Mouse (Mus musculus) heart, postnatal 10 days (tissue): ENCODE data around the gene H2-M5. TPM values are rescaled to one million over a fixed set of nuclear protein-coding genes. Genes with fewer than 3 reads are reported as not detected.

ENCODE experiments used
- DNase-seq, 2 experiments: peaks; one replicate each; pipeline ENCODE4 v3.0.0; 2021
- intact Hi-C: fragments of 180-260 bp; cut with DNase I; formaldehyde crosslinking; loops from one replicate; pipeline ENCODE4 v1.15.1; 2025
- total RNA-seq, 2 experiments: library from RNA; stranded (reverse); gene quantifications; 2 replicates each; pipeline ENCODE4 v1.2.3; 2021

H2-M5 gene
- total RNA-seq, 2 experiments from 2014 or later: 0.26 TPM; not detected in 1

DNA sequence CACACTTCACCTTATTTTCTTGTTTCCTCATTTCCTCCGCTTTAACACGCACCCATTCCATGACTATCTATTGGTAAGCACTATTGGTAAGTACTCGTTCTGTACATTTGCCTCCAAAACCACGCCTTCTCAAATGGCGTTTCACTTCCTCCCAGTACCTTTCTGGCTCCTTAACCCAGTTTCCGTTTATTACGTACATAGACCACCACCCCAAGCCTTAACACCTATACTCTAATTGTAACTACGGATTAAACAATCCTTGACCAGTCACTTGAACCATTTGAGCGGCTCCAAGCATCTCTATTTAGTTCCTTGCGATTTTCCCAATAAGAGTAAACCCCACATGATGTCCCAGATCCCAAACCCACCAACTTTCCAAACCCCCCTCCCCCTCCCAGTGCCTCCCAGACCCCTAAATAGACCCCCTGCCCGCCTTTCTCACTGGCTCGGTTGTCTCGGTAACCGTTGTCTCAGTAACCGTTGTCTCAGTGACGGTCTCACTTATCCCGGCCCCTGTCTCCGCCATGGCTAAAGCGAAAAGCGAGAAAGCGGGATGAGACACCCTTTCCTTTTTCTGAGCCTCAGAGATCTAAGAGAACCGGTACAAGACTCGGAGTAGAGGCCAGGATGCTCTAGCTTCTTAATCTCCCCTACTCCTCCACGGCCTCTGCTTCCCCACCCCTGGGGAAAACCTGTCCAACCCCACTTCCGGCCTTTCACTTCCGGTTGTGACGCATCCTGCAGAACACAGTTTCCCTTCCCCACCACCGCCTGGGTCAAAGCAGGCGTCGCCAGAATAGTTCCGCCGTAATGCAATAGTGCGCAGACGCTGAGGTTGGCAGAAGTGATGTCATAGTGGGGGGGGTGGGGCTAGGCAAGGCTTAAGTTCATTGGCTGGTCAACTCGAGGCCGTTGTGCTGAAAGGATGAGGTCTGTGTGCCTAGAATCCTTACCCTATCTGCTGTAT lies 38.1 kb downstream of the H2-M5 start, which contains the start of gene Ppp1r11:
Ppp1r11 (minus strand) TSS at position 761 of the 967 bp plus-strand sequence.
- intact Hi-C loops: no loop called here
- DNase-seq: peak; percentile 97

DNA sequence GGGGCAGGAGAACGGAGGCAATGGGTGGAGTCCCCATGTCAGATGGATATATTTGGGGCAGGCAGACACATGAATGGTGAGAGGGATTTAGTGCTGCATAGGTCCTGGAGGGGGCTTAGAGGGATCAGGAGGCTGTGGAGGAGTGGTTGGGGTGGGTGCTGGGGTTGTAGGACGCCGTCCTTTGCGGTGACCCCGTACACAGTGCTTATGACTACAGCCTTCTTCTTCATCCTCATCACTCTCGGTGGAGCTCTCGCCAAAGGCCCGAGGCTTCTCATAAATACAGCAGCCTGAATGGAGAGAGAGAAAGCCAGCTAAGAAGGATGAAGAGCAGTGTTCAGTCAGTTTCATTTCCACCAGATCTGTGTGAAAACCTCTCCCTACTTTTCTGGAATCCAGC lies 40.1 kb downstream of the H2-M5 start:
- no peak for DNase-seq
- intact Hi-C loops: loop anchor here (5.0 kb wide), 1 partner anchor 48 kb away; no protein-coding TSS in a partner anchor

DNA sequence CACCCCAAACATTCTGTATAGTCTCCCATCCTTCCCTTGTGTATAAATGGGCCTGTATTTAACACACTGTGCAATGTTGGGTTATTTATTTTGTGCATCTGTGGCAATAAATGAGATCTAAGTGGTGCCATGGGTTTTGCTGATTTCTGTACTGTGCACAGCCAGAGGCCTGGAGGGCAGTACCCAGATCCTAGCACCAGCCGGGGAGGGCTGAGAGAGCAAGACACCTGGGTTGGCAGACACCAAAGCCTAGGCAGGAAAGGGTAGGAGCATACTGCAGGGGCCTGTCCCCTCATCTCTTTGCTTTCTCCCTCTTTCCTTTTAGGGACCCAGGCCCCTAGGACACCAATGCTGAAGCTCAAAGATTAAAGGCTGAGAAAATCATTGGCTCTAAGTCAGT lies 41.1 kb downstream of the H2-M5 start:
- no peak for DNase-seq
- intact Hi-C loops: loop anchor here (5.0 kb wide), 1 partner anchor 49 kb away; no protein-coding TSS in a partner anchor

DNA sequence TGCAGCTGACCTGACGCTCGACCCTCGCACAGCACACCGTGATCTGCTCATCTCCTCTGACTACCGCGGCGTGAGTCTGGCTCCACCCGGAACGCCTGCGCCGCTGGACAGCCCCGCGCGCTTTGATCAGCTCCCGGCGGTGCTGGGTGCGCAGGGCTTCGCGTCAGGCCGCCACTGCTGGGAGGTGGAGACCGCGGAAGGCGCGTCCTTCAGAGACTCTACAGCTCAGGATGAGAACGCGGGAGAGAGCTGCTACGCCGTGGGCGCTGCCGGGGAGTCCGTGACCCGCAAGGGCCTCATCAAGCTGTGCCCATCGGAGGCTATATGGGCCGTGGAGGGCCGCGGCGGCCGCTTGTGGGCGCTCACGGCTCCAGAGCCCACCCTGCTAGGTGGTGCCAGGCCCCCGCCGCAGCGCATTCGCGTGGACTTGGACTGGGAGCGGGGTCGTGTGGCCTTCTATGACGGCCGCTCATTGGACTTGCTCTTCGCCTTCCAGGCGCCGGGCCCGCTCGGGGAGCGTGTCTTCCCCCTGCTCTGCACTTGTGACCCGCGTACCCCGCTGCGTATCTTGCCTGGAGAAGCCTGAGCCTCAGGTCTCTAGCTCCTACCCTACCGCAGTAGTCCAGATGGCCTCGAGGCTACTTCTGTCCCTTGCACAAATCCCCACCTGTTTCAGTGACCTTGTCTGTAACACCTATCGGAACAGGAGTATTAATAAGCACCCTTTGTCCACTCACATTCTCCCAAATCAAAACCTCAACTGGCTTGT lies 42.1 kb downstream of the H2-M5 start:
- intact Hi-C loops: loop anchor here (2.0 to 5.0 kb wide), 2 partner anchors 16 to 50 kb away; no protein-coding TSS in a partner anchor
- peak; percentile 55 to 59 for DNase-seq

DNA sequence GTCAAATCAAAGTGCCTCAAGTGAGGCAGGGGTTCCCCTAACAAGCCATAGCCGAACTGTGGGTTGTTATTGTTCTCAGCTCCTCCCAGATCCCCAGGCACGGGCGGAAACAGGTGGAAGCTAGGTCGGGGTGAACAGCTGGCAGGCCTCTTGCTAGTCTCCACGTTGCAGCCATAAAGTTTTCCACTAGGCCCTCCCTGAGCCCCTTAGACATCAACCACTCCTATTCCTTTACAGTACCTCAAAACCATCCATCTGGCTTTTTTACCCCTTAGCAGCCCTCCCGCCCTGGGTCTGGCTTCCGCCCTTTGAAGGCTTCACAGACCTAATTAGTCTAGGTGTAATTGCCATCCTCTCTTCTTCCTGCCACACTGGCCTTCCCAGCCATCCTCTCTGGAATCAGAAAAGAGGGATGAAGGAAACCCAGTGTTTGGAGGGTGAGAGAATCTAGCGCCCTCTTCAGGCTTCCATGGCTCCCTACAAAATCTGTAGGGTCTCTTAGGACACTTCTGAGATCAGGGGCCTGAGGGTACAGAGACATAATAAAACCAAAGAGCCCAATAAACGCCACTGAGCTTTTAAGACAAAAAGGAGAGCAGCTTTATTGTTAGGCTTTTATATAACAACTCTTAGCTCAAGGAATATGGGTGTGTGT lies 45.1 kb downstream of the H2-M5 start:
- no peak for DNase-seq
- intact Hi-C loops: no loop called here

DNA sequence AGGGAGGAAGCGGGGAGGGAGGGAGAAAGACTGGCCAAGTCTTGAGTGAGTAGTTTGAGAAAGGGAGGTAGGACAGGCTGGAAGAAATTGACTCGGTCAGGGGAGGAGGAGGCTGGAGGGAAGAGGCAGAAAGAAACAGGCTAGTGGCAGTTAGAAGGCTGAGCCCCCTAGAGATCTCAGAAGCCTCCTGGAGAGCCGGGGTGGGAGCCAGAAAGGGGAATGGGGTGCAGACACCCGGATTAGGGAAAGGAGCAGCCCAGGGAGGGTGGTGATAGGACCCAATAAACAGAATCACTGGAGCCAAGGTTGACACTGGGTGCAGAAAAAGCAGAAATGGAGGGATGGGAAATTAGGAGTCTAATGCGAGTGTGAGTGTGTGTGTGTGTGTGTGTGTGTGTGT lies 45.6 kb downstream of the H2-M5 start:
- intact Hi-C loops: no loop called here
- DNase-seq: no peak

DNA sequence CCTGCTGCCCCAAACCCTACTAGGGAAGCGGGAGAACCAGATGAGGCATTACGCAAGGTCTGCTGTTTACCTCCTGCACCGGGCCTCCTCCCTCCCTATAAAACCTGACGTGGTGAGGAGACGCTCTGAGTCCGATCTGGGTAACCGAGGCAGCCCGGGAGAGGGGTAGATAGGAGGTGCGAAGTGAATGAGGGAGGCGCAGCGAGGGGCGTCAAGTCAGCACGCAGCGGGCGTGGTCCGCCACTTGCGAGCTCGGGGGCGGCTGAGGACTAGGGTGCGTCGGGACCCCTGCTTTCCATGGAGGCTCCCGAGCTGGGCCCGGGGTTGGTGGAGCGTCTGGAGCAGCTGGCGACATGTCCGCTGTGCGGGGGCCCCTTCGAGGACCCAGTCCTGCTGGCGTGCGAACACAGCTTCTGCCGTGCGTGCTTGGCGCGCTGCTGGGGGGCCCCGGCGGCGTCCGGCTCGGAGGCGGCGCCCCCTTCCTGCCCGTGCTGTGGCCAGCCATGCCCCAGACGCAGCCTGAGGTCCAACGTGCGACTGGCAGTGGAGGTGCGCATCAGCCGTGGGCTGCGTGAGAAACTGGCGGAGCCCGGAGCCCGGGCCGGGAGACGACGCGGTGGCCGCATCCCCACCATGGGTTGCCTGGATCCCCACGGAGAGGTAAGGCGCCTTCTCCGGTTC lies 46.4 kb downstream of the H2-M5 start, which contains the start of gene Rnf39:
Rnf39 (plus strand) TSS at position 128 of the 681 bp plus-strand sequence.
- peak in 1 of 2 experiments; percentile 18 for DNase-seq
- intact Hi-C loops: no loop called here

DNA sequence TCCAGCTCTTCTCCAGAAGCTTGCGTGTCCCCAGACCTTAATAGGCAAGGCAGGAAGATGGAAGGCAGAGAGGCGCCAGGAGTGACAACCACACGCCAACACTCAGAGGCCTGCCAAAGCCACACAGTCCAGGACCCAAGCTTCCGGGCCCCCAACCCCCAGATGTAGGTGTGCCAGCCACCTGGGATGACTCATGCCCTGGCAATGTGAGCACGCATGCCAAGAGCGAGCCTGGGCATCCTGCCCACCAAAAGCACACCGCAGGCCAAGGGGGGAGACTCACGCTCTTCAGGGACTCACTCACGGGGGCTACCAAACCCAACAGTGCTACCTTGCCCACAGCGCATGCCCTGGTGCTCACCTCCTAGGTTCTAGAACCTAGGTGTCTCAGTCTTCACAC lies 46.9 kb downstream of the H2-M5 start:
- DNase-seq: peak; percentile 67 to 68
- intact Hi-C loops: no loop called here

DNA sequence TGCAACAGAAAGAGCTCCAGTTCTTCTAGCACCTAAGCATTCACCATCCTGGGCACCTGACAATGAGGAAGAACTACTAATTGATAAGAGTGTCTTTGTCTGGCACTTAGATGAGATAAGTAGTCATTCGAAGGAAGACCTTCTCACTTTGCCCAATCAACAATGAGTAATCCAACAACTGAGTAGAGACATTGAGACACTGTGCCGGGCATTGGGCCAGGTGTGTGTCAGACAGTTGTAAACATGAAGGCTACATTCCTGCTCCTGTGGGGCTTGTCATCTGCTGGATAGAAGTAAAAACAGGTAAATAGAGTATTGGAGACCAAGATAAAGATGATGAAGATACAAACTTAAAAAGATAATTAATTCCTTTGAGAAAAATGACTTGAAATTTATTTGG lies 51.3 kb downstream of the H2-M5 start:
- DNase-seq: no peak
- intact Hi-C loops: no loop called here

Other genes starting within 250 kb of the H2-M5 start
- not detected for gene H2-M10.5, start 216.6 kb downstream of the H2-M5 start, total RNA-seq
- gene H2-M10.6, start 177.4 kb downstream of the H2-M5 start, total RNA-seq: not detected
- 10 to 100 TPM; 23.1 to 24.2 TPM for gene Trim26, start 152.4 kb downstream of the H2-M5 start, total RNA-seq
- not detected for gene Trim15, start 122.3 kb downstream of the H2-M5 start, total RNA-seq
- under 1 TPM; 0.60 to 0.93 TPM for gene Trim10, start 120.0 kb downstream of the H2-M5 start, total RNA-seq
- not detected for gene Trim40, start 99.4 kb downstream of the H2-M5 start, total RNA-seq
- not detected for gene Trim31, start 91.4 kb downstream of the H2-M5 start, total RNA-seq
- gene Rnf39, start 46.6 kb downstream of the H2-M5 start, total RNA-seq: under 1 TPM; 0.22 to 0.43 TPM
- 10 to 100 TPM; 58.9 to 73.2 TPM for gene Ppp1r11, start 37.8 kb downstream of the H2-M5 start, total RNA-seq
- gene Znrd1, start 31.0 kb downstream of the H2-M5 start, total RNA-seq: 10 to 100 TPM; 23.7 to 28.9 TPM
- gene Znrd1as, start 30.9 kb downstream of the H2-M5 start, total RNA-seq: 1 to 10 TPM; 7.7 to 8.4 TPM
- not detected for gene 2410137M14Rik, start 8.3 kb downstream of the H2-M5 start, total RNA-seq
- gene Zfp57, start 11.6 kb upstream of the H2-M5 start, total RNA-seq: 1 to 10 TPM; 5.6 to 6.9 TPM
- gene Mog, start 33.9 kb upstream of the H2-M5 start, total RNA-seq: not detected
- 10 to 100 TPM; 14.0 to 17.2 TPM for gene Gabbr1, start 56.4 kb upstream of the H2-M5 start, total RNA-seq
- not detected for gene Olfr90, start 99.0 kb upstream of the H2-M5 start, total RNA-seq
- not detected for gene Olfr91, start 108.7 kb upstream of the H2-M5 start, total RNA-seq
- gene Olfr92, start 130.6 kb upstream of the H2-M5 start, total RNA-seq: not detected
- gene Olfr93, start 172.0 kb upstream of the H2-M5 start, total RNA-seq: not detected
- gene Ubd, start 204.4 kb upstream of the H2-M5 start, total RNA-seq: not detected
- not detected for gene Olfr94, start 211.5 kb upstream of the H2-M5 start, total RNA-seq
- gene Olfr95, start 223.6 kb upstream of the H2-M5 start, total RNA-seq: not detected
- not detected for gene Olfr96, start 230.6 kb upstream of the H2-M5 start, total RNA-seq
- gene Olfr97, start 247.8 kb upstream of the H2-M5 start, total RNA-seq: not detected